Mouse (Mus musculus) embryonic facial prominence, embryonic 10.5 days (tissue): ENCODE results near the gene Ptpn23. TPM values are rescaled to one million over a fixed set of nuclear protein-coding genes. Genes with fewer than 3 reads are reported as not detected.

Source experiments
- DNase-seq: peaks from one replicate; pipeline ENCODE4 v3.0.0-alpha.2; 2017; ENCODE audit warnings: low spot score
- H3K27ac ChIP-seq: fragments of 300-500 bp; sonication (generic); replicated peaks from 2 replicates; pipeline ENCODE4 v1.5.1; 2016; ENCODE audit warnings: mild to moderate bottlenecking
- H3K27me3 ChIP-seq: fragments of 300-500 bp; sonication (generic); replicated peaks from 2 replicates; pipeline ENCODE4 v1.6.1; 2016; ENCODE audit warnings: low read depth, mild to moderate bottlenecking; ENCODE audit not compliant: poor library complexity, severe bottlenecking
- H3K36me3 ChIP-seq: fragments of 300-500 bp; sonication (generic); replicated peaks from 2 replicates; pipeline ENCODE4 v1.6.1; 2016; ENCODE audit warnings: mild to moderate bottlenecking, moderate library complexity
- H3K4me1 ChIP-seq: fragments of 300-500 bp; sonication (generic); 2 replicates; pipeline ENCODE4 v1.6.1; 2016
- H3K4me3 ChIP-seq: fragments of 300-500 bp; sonication (generic); 2 replicates; pipeline ENCODE4 v1.5.1; 2016; ENCODE audit warnings: mild to moderate bottlenecking, moderate library complexity
- H3K9me3 ChIP-seq: fragments of 300-500 bp; sonication (generic); 2 replicates; pipeline ENCODE4 v1.6.1; 2016; ENCODE audit warnings: mild to moderate bottlenecking
- WGBS: fragments of 180-500 bp; shearing (Covaris S2); methylation state at CpG from one replicate; pipeline ENCODE4 v1.1.7; 2016; 5-methylcytosine and 5-hydroxymethylcytosine counted together
- polyA plus RNA-seq: library from polyadenylated mRNA; unstranded; fragments of >200 nt; fragmentation: Nextera tagmentation; extraction: Ambion mirVana; gene quantifications from 2 replicates; pipeline ENCODE4 v1.2.1, GENCODE M21; 2016

Ptpn23 gene
- polyA plus RNA-seq, 1 experiment from 2014 or later: 15.5 TPM

- 80% methylated on average over 7 of the region's 7 CpGs for WGBS
These were observed 62.8 kb downstream of the Ptpn23 start for GRCm38 (mm10) chr9:110345057-110345739.

GRCm38 (mm10) chr9:110343805-110344204 is 64.2 kb downstream of the Ptpn23 start:
- no peaks in the 10 kb centered on the region for H3K9me3 ChIP-seq
- WGBS: 60% methylated on average over 6 of the region's 6 CpGs
- no peaks in the 10 kb centered on the region for H3K36me3 ChIP-seq
- H3K4me1 ChIP-seq: peaks cover 11% of the 10 kb centered on the region
- DNase-seq: no peak
- H3K27ac ChIP-seq: no peak overlapping the region
- no peak overlapping the region for H3K4me3 ChIP-seq
- H3K27me3 ChIP-seq: no peaks in the 10 kb centered on the region

More at GRCm38 (mm10) chr9:110345057-110345739, 62.8 kb downstream of the Ptpn23 start:
- peaks cover 11% of the 10 kb centered on the region for H3K4me1 ChIP-seq
- H3K36me3 ChIP-seq: no peaks in the 10 kb centered on the region
- DNase-seq: no peak
- H3K9me3 ChIP-seq: no peaks in the 10 kb centered on the region
- no peak overlapping the region for H3K4me3 ChIP-seq
- H3K27me3 ChIP-seq: no peaks in the 10 kb centered on the region
- H3K27ac ChIP-seq: no peak overlapping the region

- DNase-seq: no peak
- no peak overlapping the region for H3K4me3 ChIP-seq
- H3K9me3 ChIP-seq: no peaks in the 10 kb centered on the region
- peaks cover 19% of the 10 kb centered on the region for H3K4me1 ChIP-seq
- H3K27me3 ChIP-seq: no peaks in the 10 kb centered on the region
- WGBS: 89% methylated on average over 8 of the region's 8 CpGs
- no peaks in the 10 kb centered on the region for H3K36me3 ChIP-seq
- H3K27ac ChIP-seq: no peak overlapping the region
These were observed 66.0 kb downstream of the Ptpn23 start for GRCm38 (mm10) chr9:110342008-110342407.

- H3K4me3 ChIP-seq: no peak overlapping the region
- H3K27me3 ChIP-seq: no peaks in the 10 kb centered on the region
- H3K4me1 ChIP-seq: peaks cover 20% of the 10 kb centered on the region
- H3K9me3 ChIP-seq: no peaks in the 10 kb centered on the region
- DNase-seq: no peak
- no peak overlapping the region for H3K27ac ChIP-seq
- no peaks in the 10 kb centered on the region for H3K36me3 ChIP-seq
- 87% methylated on average over 5 of the region's 5 CpGs for WGBS
These were observed 67.8 kb downstream of the Ptpn23 start for GRCm38 (mm10) chr9:110340037-110340750.

Other genes starting within 250 kb of the Ptpn23 start
- gene Cspg5, start 164.4 kb downstream of the Ptpn23 start, polyA plus RNA-seq: 2.1 and 2.3 TPM in 2 replicates
- gene Elp6, start 103.0 kb downstream of the Ptpn23 start, polyA plus RNA-seq: 44.0 and 45.6 TPM in 2 replicates
- 38.5 and 40.3 TPM in 2 replicates for gene Scap, start 74.9 kb downstream of the Ptpn23 start, polyA plus RNA-seq
- gene Ngp, start 11.5 kb upstream of the Ptpn23 start, polyA plus RNA-seq: not detected in 2 replicates
- 10.6 and 10.7 TPM in 2 replicates for gene Klhl18, start 68.5 kb upstream of the Ptpn23 start, polyA plus RNA-seq
- gene Kif9, start 68.7 kb upstream of the Ptpn23 start, polyA plus RNA-seq: 1.1 and 1.3 TPM in 2 replicates
- gene Setd2, start 124.4 kb upstream of the Ptpn23 start, polyA plus RNA-seq: 36.7 and 37.4 TPM in 2 replicates
- 37.8 and 39.3 TPM in 2 replicates for gene Nradd, start 216.2 kb upstream of the Ptpn23 start, polyA plus RNA-seq
- gene Nbeal2, start 245.9 kb upstream of the Ptpn23 start, polyA plus RNA-seq: 1.9 and 2.0 TPM in 2 replicates
- 174 and 177 TPM in 2 replicates for gene Ccdc12, start 248.3 kb upstream of the Ptpn23 start, polyA plus RNA-seq